20 mouse cellular contexts compared by ENCODE assay signal in the genomic region with DNA sequence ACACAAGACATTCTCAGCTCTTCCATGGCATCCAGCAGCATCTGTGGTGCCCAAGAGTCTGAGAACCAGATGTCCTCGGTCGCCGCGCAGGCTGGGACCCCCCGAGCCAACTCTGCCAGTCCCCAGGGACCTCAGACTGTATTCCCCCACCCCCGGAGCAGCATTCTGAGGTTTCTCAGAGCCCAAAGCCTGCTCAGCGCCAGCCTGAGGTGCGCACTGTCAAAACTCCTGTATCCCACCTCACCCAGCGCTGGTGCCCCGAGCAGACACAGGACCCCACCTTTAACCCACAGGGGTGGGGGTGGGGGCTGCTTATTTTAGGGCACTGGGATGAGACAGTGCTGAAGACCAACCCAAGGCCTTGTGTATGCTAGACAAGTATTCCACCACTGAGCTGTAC. TPM values are rescaled to one million over a fixed set of nuclear protein-coding genes. Genes with fewer than 3 reads are reported as not detected.
DNase-seq lines count a peak whose midpoint lies in the region; ATAC-seq and TF ChIP-seq lines count a peak whose summit lies in the region.
"Had no signal": no experiment of that assay in that cellular context is flagged by ENCODE, and none has a peak within 500 bp of the region (broad histone marks: within the 10 kb centered on the region; RNA-seq: fewer than 3 reads in every experiment).

No protein-coding gene starts in this region.

- H3K4me3 ChIP-seq in forebrain, embryonic 12.5 days (replicated peaks), result no peak overlapping the region
- no peak overlapping the region for H3K4me3 ChIP-seq in forebrain, embryonic 10.5 days
- no peak overlapping the region for H3K4me3 ChIP-seq in lung, embryonic 14.5 days (ENCODE audit: low read depth, low read length)
- no peak overlapping the region for H3K4me3 ChIP-seq in hindbrain, embryonic 14.5 days (replicated peaks; ENCODE audit: low read length)
- H3K4me3 ChIP-seq in neural tube, embryonic 13.5 days, result no peak overlapping the region
- H3K4me3 ChIP-seq: stomach, embryonic 15.5 days had no signal

- ATAC-seq in forebrain, embryonic 12.5 days (ENCODE audit: low FRiP score), result peak; percentile 51; the same call in 1 of the 2 replicates
- peak; percentile 36; the same call in 1 of the 2 replicates for ATAC-seq in lung, embryonic 14.5 days (ENCODE audit: insufficient read depth)
- peak; percentile 60; the same call in 1 of the 2 replicates for ATAC-seq in hindbrain, embryonic 14.5 days (ENCODE audit: low FRiP score)
- ATAC-seq in neural tube, embryonic 13.5 days (ENCODE audit: low read depth), result peak; percentile 52
- ATAC-seq: lung, postnatal 0 days had no signal

- no peak overlapping the region for H3K4me2 ChIP-seq in forebrain, embryonic 12.5 days
- H3K4me2 ChIP-seq in lung, embryonic 14.5 days, result no peak overlapping the region
- no peak overlapping the region for H3K4me2 ChIP-seq in hindbrain, embryonic 14.5 days (replicated peaks)
- no peak overlapping the region for H3K4me2 ChIP-seq in neural tube, embryonic 13.5 days
- H3K4me2 ChIP-seq: liver, embryonic 11.5 days; stomach, embryonic 15.5 days had no signal

- H3K4me1 ChIP-seq in forebrain, embryonic 12.5 days, result no peaks in the 10 kb centered on the region
- no peaks in the 10 kb centered on the region for H3K4me1 ChIP-seq in forebrain, embryonic 10.5 days
- no peaks in the 10 kb centered on the region for H3K4me1 ChIP-seq in lung, embryonic 14.5 days (ENCODE audit: insufficient read depth)
- no peaks in the 10 kb centered on the region for H3K4me1 ChIP-seq in hindbrain, embryonic 14.5 days (replicated peaks; ENCODE audit: control insufficient read depth, insufficient read depth, low read length)
- H3K4me1 ChIP-seq in neural tube, embryonic 13.5 days (replicated peaks), result no peaks in the 10 kb centered on the region
- H3K4me1 ChIP-seq: stomach, embryonic 15.5 days had no signal

- no peak overlapping the region for H3K27ac ChIP-seq in forebrain, embryonic 12.5 days
- no peak overlapping the region for H3K27ac ChIP-seq in forebrain, embryonic 10.5 days
- no peak overlapping the region for H3K27ac ChIP-seq in lung, embryonic 14.5 days (ENCODE audit: low read depth)
- H3K27ac ChIP-seq in hindbrain, embryonic 14.5 days, result no peak overlapping the region
- H3K27ac ChIP-seq in neural tube, embryonic 13.5 days (replicated peaks), result no peak overlapping the region
- H3K27ac ChIP-seq: stomach, embryonic 15.5 days had no signal

- no peak overlapping the region for H3K9ac ChIP-seq in forebrain, embryonic 12.5 days
- no peak overlapping the region for H3K9ac ChIP-seq in lung, embryonic 14.5 days
- H3K9ac ChIP-seq in hindbrain, embryonic 14.5 days, result no peak overlapping the region
- no peak overlapping the region for H3K9ac ChIP-seq in neural tube, embryonic 13.5 days
- H3K9ac ChIP-seq: stomach, embryonic 15.5 days had no signal

- peaks cover 49% of the 10 kb centered on the region for H3K36me3 ChIP-seq in forebrain, embryonic 12.5 days (replicated peaks)
- peaks cover 54% of the 10 kb centered on the region for H3K36me3 ChIP-seq in forebrain, embryonic 10.5 days (replicated peaks)
- peaks cover 57% of the 10 kb centered on the region for H3K36me3 ChIP-seq in lung, embryonic 14.5 days (ENCODE audit: insufficient read depth)
- H3K36me3 ChIP-seq in hindbrain, embryonic 14.5 days (replicated peaks; ENCODE audit: control insufficient read depth, insufficient read depth), result peaks cover 47% of the 10 kb centered on the region
- peaks cover 53% of the 10 kb centered on the region for H3K36me3 ChIP-seq in neural tube, embryonic 13.5 days

- no peak for TF ChIP-seq CTCF in lung, embryonic 14.5 days (IDR thresholded peaks at IDR 0.05; ENCODE audit: low read depth)

- 96% methylated on average over 10 of the region's 10 CpGs for WGBS in forebrain, embryonic 12.5 days
- WGBS in forebrain, embryonic 10.5 days, result 98% methylated on average over 10 of the region's 10 CpGs
- WGBS in lung, embryonic 14.5 days, result 96% methylated on average over 10 of the region's 10 CpGs
- WGBS in hindbrain, embryonic 14.5 days, result 95% methylated on average over 10 of the region's 10 CpGs
- WGBS in neural tube, embryonic 13.5 days, result 97% methylated on average over 10 of the region's 10 CpGs

- H3K9me3 ChIP-seq in forebrain, embryonic 12.5 days, result peaks cover 3% of the 10 kb centered on the region; the same call in 1 of the 2 replicates
- peaks cover 11% of the 10 kb centered on the region; the same call in 1 of the 2 replicates for H3K9me3 ChIP-seq in forebrain, embryonic 10.5 days
- no peaks in the 10 kb centered on the region for H3K9me3 ChIP-seq in lung, embryonic 14.5 days (ENCODE audit: low read depth, low read length)
- no peaks in the 10 kb centered on the region for H3K9me3 ChIP-seq in hindbrain, embryonic 14.5 days (ENCODE audit: control insufficient read depth, low read length)
- no peaks in the 10 kb centered on the region for H3K9me3 ChIP-seq in neural tube, embryonic 13.5 days
- H3K9me3 ChIP-seq: stomach, embryonic 15.5 days had no signal

- no peak for DNase-seq in forebrain, embryonic 10.5 days (ENCODE audit: extremely low spot score, low spot score)
- DNase-seq in lung, embryonic 14.5 days, result no peak
- DNase-seq in lung, postnatal 25 days (ENCODE audit: low spot score), result no peak
- DNase-seq in hindbrain, embryonic 14.5 days (ENCODE audit: low spot score), result no peak
- no peak for DNase-seq in retina, postnatal 1 day
- DNase-seq in gastrocnemius, adult 18-20 months (ENCODE audit: low spot score), result no peak
- DNase-seq: adrenal gland, postnatal 10 days; cerebellum, adult 8-10 months; gastrocnemius, postnatal 36 days; kidney, postnatal 14 days; layer of hippocampus, adult 9-11 months; right cerebral cortex, adult 18-20 months; spleen, adult 18-20 months; thymus, postnatal 36 days had no signal

- no peaks in the 10 kb centered on the region for H3K27me3 ChIP-seq in forebrain, embryonic 12.5 days
- no peaks in the 10 kb centered on the region for H3K27me3 ChIP-seq in forebrain, embryonic 10.5 days (ENCODE audit: poor library complexity, severe bottlenecking)
- no peaks in the 10 kb centered on the region for H3K27me3 ChIP-seq in lung, embryonic 14.5 days (ENCODE audit: insufficient read depth, low read length)
- H3K27me3 ChIP-seq in hindbrain, embryonic 14.5 days (ENCODE audit: control insufficient read depth, insufficient read depth, low read length), result no peaks in the 10 kb centered on the region
- no peaks in the 10 kb centered on the region for H3K27me3 ChIP-seq in neural tube, embryonic 13.5 days
- H3K27me3 ChIP-seq: CH12.LX; stomach, embryonic 15.5 days had no signal

RNA-seq across cellular contexts. Expression of a gene that starts 10.8 kb away (rescaled TPM):
- 42.6 and 52.9 TPM in 2 replicates for polyA plus RNA-seq in forebrain, embryonic 12.5 days (2016; fragmentation: Nextera tagmentation; extraction: Ambion mirVana)
- 55.2 and 59.0 TPM in 2 replicates for polyA plus RNA-seq in forebrain, embryonic 10.5 days (2016; fragmentation: Nextera tagmentation; extraction: Ambion mirVana)
- 51.2 and 53.5 TPM in 2 replicates for polyA plus RNA-seq in lung, embryonic 14.5 days (2014; fragmentation: Nextera tagmentation; extraction: Ambion mirVana)
- polyA plus RNA-seq in hindbrain, embryonic 14.5 days (2014; fragmentation: Nextera tagmentation; extraction: Ambion mirVana), result 57.1 and 66.0 TPM in 2 replicates
- 52.6 and 53.1 TPM in 2 replicates for polyA plus RNA-seq in neural tube, embryonic 13.5 days (2015; fragmentation: Nextera tagmentation; extraction: Ambion mirVana)
- total RNA-seq in gastrocnemius, adult 18-20 months (2021), result 10 to 100 TPM; 49.1 to 54.0 TPM

RNA-seq across cellular contexts. Expression of a gene that starts 46.1 kb away (rescaled TPM):
- 4.2 and 5.4 TPM in 2 replicates for polyA plus RNA-seq in forebrain, embryonic 12.5 days (2016; fragmentation: Nextera tagmentation; extraction: Ambion mirVana)
- 4.1 and 4.3 TPM in 2 replicates for polyA plus RNA-seq in forebrain, embryonic 10.5 days (2016; fragmentation: Nextera tagmentation; extraction: Ambion mirVana)
- polyA plus RNA-seq in lung, embryonic 14.5 days (2014; fragmentation: Nextera tagmentation; extraction: Ambion mirVana), result 7.4 and 7.6 TPM in 2 replicates
- 4.5 and 6.2 TPM in 2 replicates for polyA plus RNA-seq in hindbrain, embryonic 14.5 days (2014; fragmentation: Nextera tagmentation; extraction: Ambion mirVana)
- 6.7 and 7.9 TPM in 2 replicates for polyA plus RNA-seq in neural tube, embryonic 13.5 days (2015; fragmentation: Nextera tagmentation; extraction: Ambion mirVana)
- under 1 TPM; 0.52 to 0.73 TPM for total RNA-seq in gastrocnemius, adult 18-20 months (2021)

RNA-seq across cellular contexts. Expression of a gene that starts 55.2 kb away (rescaled TPM):
- polyA plus RNA-seq in forebrain, embryonic 12.5 days (2016; fragmentation: Nextera tagmentation; extraction: Ambion mirVana), result 274 and 307 TPM in 2 replicates
- 200 and 201 TPM in 2 replicates for polyA plus RNA-seq in forebrain, embryonic 10.5 days (2016; fragmentation: Nextera tagmentation; extraction: Ambion mirVana)
- polyA plus RNA-seq in lung, embryonic 14.5 days (2014; fragmentation: Nextera tagmentation; extraction: Ambion mirVana), result 274 and 280 TPM in 2 replicates
- polyA plus RNA-seq in hindbrain, embryonic 14.5 days (2014; fragmentation: Nextera tagmentation; extraction: Ambion mirVana), result 245 and 308 TPM in 2 replicates
- polyA plus RNA-seq in neural tube, embryonic 13.5 days (2015; fragmentation: Nextera tagmentation; extraction: Ambion mirVana), result 209 and 275 TPM in 2 replicates
- total RNA-seq in gastrocnemius, adult 18-20 months (2021), result 100 to 1,000 TPM in 1 of 2 experiments, 10 to 100 TPM in 1; 100.0 to 110 TPM

RNA-seq across cellular contexts. Expression of a gene that starts 60.0 kb away (rescaled TPM):
- polyA plus RNA-seq in forebrain, embryonic 12.5 days (2016; fragmentation: Nextera tagmentation; extraction: Ambion mirVana), result 76.0 and 79.2 TPM in 2 replicates
- polyA plus RNA-seq in forebrain, embryonic 10.5 days (2016; fragmentation: Nextera tagmentation; extraction: Ambion mirVana), result 52.4 and 54.6 TPM in 2 replicates
- polyA plus RNA-seq in lung, embryonic 14.5 days (2014; fragmentation: Nextera tagmentation; extraction: Ambion mirVana), result 182 and 187 TPM in 2 replicates
- 43.6 and 47.3 TPM in 2 replicates for polyA plus RNA-seq in hindbrain, embryonic 14.5 days (2014; fragmentation: Nextera tagmentation; extraction: Ambion mirVana)
- polyA plus RNA-seq in neural tube, embryonic 13.5 days (2015; fragmentation: Nextera tagmentation; extraction: Ambion mirVana), result 52.7 and 65.4 TPM in 2 replicates
- 10 to 100 TPM in 1 of 2 experiments, 1 to 10 TPM in 1; 7.3 to 10.6 TPM for total RNA-seq in gastrocnemius, adult 18-20 months (2021)
